Mouse (Mus musculus): ENCODE results near the gene Hacd2.

DNA sequence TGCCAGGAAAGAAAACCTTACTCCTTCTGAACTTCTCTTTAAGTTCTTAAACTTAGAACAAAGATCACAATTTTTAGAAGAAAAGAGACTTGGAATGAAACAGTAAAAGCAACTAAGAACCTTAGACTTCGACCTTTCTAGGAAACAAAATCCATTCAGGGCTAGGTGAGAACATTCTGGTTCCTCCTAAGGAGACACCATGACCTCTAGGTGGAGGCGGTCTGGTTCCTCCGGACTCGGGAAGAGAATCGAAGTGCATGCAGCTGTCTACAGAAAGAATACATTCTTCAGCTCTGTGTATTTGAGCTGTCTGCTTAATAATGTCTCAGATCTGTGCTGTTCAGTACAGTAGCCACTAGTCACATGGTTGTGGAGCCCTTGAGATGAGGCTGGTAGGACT is 12.7 kb downstream of the Hacd2 start:
- TF ChIP-seq CTCF (IDR thresholded peaks at IDR 0.05; ENCODE audit: extremely low read depth, insufficient read depth, low read length) (no peak), POLR2A (IDR thresholded peaks at IDR 0.05; ENCODE audit: extremely low read depth, insufficient read depth, low read length) (no peak)

Data from cortical plate, adult 2 months (tissue).